Mouse (Mus musculus) liver, embryonic 13.5 days (tissue): Measurements from ENCODE around the gene Acp1. TPM values are rescaled to one million over a fixed set of nuclear protein-coding genes. Genes with fewer than 3 reads are reported as not detected.

Experiments
- ATAC-seq: fragments of 200-750 bp; cut with Nextera tagmentation; 2 replicates; pipeline ENCODE4 v1.8.0; 2017; ENCODE audit warnings: low read depth, mild to moderate bottlenecking, moderate number of reproducible peaks, moderate library complexity
- DNase-seq: peaks from one replicate; pipeline ENCODE4 v3.0.0; 2022
- H3K27ac ChIP-seq: fragments of 300-500 bp; sonication (generic); 2 replicates; pipeline ENCODE4 v1.5.1; 2015; ENCODE audit warnings: moderate library complexity, mild to moderate bottlenecking, inconsistent platforms
- H3K27me3 ChIP-seq: fragments of 300-500 bp; sonication (generic); 2 replicates; pipeline ENCODE4 v1.6.1; 2015; ENCODE audit warnings: mild to moderate bottlenecking, inconsistent platforms
- H3K36me3 ChIP-seq: fragments of 300-500 bp; sonication (generic); 2 replicates; pipeline ENCODE4 v1.6.1; 2015; ENCODE audit warnings: mild to moderate bottlenecking, inconsistent platforms
- H3K4me1 ChIP-seq: fragments of 300-500 bp; sonication (generic); replicated peaks from 2 replicates; pipeline ENCODE4 v1.6.1; 2015; ENCODE audit warnings: inconsistent platforms
- H3K4me2 ChIP-seq: fragments of 300-500 bp; sonication (generic); 2 replicates; pipeline ENCODE4 v1.6.1; 2015; ENCODE audit warnings: inconsistent platforms, mild to moderate bottlenecking, moderate library complexity
- H3K4me3 ChIP-seq: fragments of 300-500 bp; sonication (generic); replicated peaks from 2 replicates; pipeline ENCODE4 v1.5.1; 2015; ENCODE audit warnings: mild to moderate bottlenecking, inconsistent platforms
- H3K9ac ChIP-seq: fragments of 300-500 bp; sonication (generic); 2 replicates; pipeline ENCODE4 v1.6.1; 2015; ENCODE audit warnings: mild to moderate bottlenecking, inconsistent platforms
- H3K9me3 ChIP-seq: fragments of 300-500 bp; sonication (generic); replicated peaks from 2 replicates; pipeline ENCODE4 v1.6.1; 2016; ENCODE audit warnings: inconsistent platforms
- WGBS: fragments of 180-500 bp; shearing (Covaris S2); methylation state at CpG from one replicate; pipeline ENCODE4 v1.1.7; 2015; ENCODE audit not compliant: insufficient replicate concordance; 5-methylcytosine and 5-hydroxymethylcytosine counted together
- polyA plus RNA-seq: library from polyadenylated mRNA; unstranded; fragments of >200 nt; fragmentation: Nextera tagmentation; extraction: Ambion mirVana; gene quantifications from 2 replicates; pipeline ENCODE4 v1.2.1, GENCODE M21; 2015

The Acp1 gene
- polyA plus RNA-seq, 1 experiment from 2014 or later = 380 TPM

DNA sequence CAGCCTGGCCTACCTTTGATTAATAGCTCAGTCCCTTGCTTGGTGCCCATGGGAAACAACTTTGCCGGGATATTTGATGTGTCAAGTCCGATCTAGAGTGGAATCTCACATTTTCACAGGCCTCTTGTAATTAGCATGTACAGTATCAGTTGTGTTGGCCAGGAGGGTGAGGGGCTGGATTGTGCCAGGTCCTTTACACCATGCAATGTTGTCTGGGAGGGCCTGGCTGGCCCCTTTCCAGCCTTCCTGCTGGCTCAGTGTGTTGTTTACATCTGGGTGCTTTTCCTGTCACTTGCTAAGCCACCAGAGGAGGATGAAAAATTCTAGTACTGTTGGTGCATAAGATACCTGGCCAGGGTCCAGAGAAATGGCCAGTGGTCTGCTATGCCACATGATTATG, 47.0 kb downstream of the Acp1 start:
- no peak for ATAC-seq
- H3K9ac ChIP-seq = no peak overlapping the region

DNA sequence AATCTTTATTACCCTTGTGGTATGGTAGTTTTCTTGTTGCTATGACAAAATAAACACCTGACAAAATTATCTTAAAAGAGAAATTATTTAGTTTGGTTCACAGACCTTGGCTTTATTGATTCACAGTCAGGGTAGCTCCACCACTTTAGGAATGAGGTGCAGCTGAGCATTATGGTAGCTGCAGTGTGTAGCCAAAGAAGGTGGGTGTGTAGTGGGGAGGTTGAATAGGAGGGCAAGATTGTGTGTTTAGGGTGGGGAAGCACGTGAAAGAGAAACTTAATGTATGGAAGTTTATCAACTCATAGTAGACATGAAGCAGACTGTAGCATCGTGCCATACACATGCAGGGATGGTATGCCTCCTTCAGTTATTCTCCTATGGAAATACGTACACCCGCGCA, 55.2 kb downstream of the Acp1 start:
- Histone ChIP-seq H3K27ac (no peak overlapping the region), H3K4me3 (no peak overlapping the region), H3K9me3 (no peaks in the 10 kb centered on the region), H3K4me2 (no peak overlapping the region), H3K27me3 (no peaks in the 10 kb centered on the region), H3K9ac (no peak overlapping the region), H3K36me3 (no peaks in the 10 kb centered on the region), H3K4me1 (no peaks in the 10 kb centered on the region)
- no peak for ATAC-seq
- WGBS = 76% methylated on average over 5 of the region's 5 CpGs
- DNase-seq = no peak

More for the DNA sequence above, 47.0 kb downstream of the Acp1 start:
- Histone ChIP-seq H3K4me3 (no peak overlapping the region), H3K27me3 (no peaks in the 10 kb centered on the region), H3K9me3 (no peaks in the 10 kb centered on the region), H3K4me2 (no peak overlapping the region), H3K4me1 (no peaks in the 10 kb centered on the region), H3K36me3 (no peaks in the 10 kb centered on the region), H3K27ac (no peak overlapping the region)
- 50% methylated on average over 2 of the region's 2 CpGs for WGBS
- DNase-seq = no peak

DNA sequence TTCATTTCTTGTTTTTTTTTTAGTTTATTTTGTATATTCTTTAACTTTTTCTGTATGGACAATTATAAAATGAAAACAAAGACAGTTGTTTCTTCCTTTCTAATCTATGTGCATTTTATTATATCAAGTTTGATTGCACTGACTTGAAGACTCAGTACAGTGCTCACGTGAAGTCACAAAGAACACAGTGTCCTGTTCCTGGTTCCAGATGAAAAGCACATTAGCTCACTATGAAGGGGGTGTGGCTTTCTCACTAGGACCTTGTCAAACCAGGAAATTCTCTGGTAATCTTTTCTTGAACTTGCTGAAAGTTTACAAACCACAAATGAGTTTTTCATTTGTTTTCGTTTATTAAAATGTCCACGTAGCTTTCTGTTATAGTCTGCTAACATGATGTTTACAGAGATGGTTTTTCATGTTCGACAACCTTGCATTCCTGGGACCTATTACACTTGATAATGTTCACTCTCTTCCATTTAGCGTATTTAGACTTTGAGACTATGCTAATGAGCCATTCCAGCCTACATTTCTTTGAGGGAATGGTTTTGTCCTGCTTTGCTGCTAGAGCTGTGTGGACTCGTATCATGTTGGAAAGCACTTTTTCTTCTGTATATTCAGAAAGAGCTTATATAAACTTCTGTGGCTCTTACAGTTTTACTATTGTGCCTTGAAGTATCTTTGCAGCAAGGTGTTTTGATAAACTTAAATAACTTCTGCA, 55.8 kb downstream of the Acp1 start:
- 60% methylated on average over 6 of the region's 6 CpGs for WGBS
- DNase-seq = no peak
- no peak overlapping the region for H3K9ac ChIP-seq

DNA sequence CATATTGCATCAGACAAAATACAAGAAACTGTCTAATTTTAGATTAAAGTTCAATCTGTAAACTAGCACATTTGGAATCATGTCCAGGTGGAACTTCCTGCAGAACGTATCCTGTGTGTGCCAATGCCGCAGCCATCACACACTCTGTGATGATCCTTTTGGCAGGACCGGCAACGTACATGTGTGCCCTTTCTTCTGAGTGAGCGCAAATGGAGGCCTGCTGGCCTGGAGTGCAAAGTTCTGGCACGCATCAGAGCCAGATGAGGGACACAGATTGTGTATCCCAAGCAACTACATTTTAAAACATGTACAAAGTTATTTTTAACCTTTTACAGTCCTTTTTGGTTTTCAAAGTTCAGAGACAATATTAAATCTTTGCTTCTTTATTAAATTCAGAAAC, 59.5 kb downstream of the Acp1 start:
- H3K4me2 ChIP-seq = no peak overlapping the region
- no peak for DNase-seq
- no peaks in the 10 kb centered on the region for H3K27me3 ChIP-seq
- H3K36me3 ChIP-seq = no peaks in the 10 kb centered on the region
- WGBS = 76% methylated on average over 6 of the region's 6 CpGs
- no peak for ATAC-seq
- no peaks in the 10 kb centered on the region for H3K9me3 ChIP-seq
- H3K27ac ChIP-seq = no peak overlapping the region
- no peaks in the 10 kb centered on the region for H3K4me1 ChIP-seq
- H3K9ac ChIP-seq = no peak overlapping the region
- no peak overlapping the region for H3K4me3 ChIP-seq

More for the DNA sequence above, 55.8 kb downstream of the Acp1 start:
- Histone ChIP-seq H3K9me3 (no peaks in the 10 kb centered on the region), H3K27me3 (no peaks in the 10 kb centered on the region), H3K36me3 (no peaks in the 10 kb centered on the region), H3K4me2 (no peak overlapping the region), H3K4me3 (no peak overlapping the region), H3K27ac (no peak overlapping the region), H3K4me1 (no peaks in the 10 kb centered on the region)
- no peak for ATAC-seq

DNA sequence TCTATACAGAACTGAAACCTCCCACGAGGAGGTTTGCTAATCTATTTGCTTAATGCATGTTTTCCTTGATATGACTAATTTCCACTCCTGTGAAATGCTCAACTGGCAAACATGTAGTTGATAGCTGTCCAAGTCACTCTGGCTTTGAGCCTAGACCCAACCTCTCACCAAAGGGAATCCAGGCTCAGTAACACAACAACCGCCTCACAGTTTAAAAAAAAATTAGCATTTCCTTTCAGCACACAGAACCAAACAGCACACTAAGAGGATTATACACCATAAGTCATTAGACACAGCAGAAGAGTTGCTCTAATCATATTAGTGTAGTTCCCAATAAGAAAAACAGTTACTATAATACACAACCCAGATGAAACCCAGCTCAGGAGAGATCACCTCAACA, 60.5 kb downstream of the Acp1 start:
- ATAC-seq = no peak
- H3K27me3 ChIP-seq = no peaks in the 10 kb centered on the region
- no peak overlapping the region for H3K9ac ChIP-seq
- H3K4me3 ChIP-seq = no peak overlapping the region
- DNase-seq = no peak
- WGBS = 54% methylated on average over 2 of the region's 2 CpGs
- H3K4me2 ChIP-seq = no peak overlapping the region
- H3K36me3 ChIP-seq = no peaks in the 10 kb centered on the region
- H3K4me1 ChIP-seq = no peaks in the 10 kb centered on the region
- H3K27ac ChIP-seq = no peak overlapping the region
- H3K9me3 ChIP-seq = no peaks in the 10 kb centered on the region

DNA sequence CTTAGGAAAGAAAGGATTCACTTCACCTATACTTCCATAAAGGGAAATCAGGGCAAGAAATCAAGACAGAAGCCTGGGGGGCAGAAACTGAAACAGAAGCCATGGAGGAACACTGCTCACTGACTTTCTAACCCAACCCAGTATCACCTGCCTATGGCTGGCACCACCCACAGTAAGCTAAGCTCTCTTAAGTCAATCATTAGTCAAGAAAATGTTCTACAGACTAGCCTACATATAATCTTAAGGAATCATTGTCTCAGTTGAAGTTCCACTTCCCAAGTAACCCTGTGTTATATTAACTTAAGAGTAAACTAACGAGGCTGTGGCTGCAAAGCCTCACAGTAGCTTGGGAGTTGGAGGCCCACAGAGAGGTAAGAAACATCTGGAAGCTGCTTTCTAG, 62.9 kb downstream of the Acp1 start:
- ATAC-seq (no peak), DNase-seq (no peak)
- Histone ChIP-seq H3K36me3 (no peaks in the 10 kb centered on the region), H3K4me1 (no peaks in the 10 kb centered on the region), H3K27me3 (no peaks in the 10 kb centered on the region), H3K4me3 (no peak overlapping the region), H3K9ac (no peak overlapping the region), H3K4me2 (no peak overlapping the region), H3K9me3 (no peaks in the 10 kb centered on the region), H3K27ac (no peak overlapping the region)
- 48% methylated on average over 1 of the region's 1 CpGs for WGBS

Other genes starting within 250 kb of the Acp1 start
- 0.09 TPM in 1 of 2 replicates, not detected in the other for gene Alkal2, start 27.3 kb downstream of the Acp1 start, polyA plus RNA-seq
- 33.6 and 41.1 TPM in 2 replicates for gene Sh3yl1, start 79 bp upstream of the Acp1 start, polyA plus RNA-seq
- gene Fam110c, start 162.3 kb upstream of the Acp1 start, polyA plus RNA-seq = 1.5 TPM in 2 replicates